Mouse (Mus musculus) adrenal gland, postnatal 10 days (tissue): ENCODE results near the gene Map7. TPM values are rescaled to one million over a fixed set of nuclear protein-coding genes. Genes with fewer than 3 reads are reported as not detected.

Experiments used
- DNase-seq: peaks from one replicate; pipeline ENCODE4 v3.0.0; 2021; ENCODE audit warnings: mixed read lengths
- total RNA-seq, 2 experiments: library from RNA; stranded (reverse); gene quantifications; 2 replicates each; pipeline ENCODE4 v1.2.3; 2021

Map7 gene
- total RNA-seq, 2 experiments from 2014 or later = 15.9 to 18.7 TPM

DNA sequence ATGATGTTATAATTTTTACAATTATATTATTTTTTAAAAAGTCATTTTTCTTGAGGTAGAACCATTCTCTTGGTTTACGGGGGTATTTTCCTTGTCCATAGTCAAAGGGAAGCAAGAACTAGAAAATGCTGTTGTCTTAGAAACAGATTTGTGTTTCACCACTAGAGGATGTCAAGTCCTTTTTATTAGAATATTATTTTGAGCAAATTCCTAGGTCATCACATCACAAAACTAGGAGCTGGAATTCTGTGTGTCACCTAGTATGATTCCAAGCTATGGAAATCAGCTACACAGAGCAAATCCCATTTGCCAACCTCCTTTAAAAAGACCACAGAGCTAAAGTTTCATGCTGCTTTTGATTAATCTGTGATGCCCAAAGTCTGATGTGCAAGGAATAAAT is 3.9 kb downstream of the Map7 start:
- no peak for DNase-seq

- no peak for DNase-seq
These were observed 5.2 kb downstream of the Map7 start for GRCm38 (mm10) chr10:20153507-20153906.

DNA sequence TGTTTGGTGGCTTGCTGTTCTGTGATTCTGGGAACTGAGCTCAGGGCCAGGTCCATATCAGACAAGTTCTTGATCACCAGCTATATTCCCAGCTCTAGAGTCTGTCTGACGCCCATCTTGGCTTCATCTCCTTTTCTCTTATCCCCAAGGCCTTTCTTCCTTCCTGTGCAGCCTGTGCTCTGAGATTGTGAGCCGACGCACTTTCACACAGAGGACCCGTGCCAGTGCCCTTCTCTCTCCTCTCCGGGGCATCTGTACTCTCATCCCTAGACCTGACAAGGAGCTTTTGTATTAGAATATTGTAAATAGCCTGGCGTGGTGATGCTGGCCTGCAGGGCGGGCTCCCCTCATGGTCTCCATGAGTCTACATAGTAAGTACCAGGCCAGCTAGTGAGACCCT is 7.1 kb downstream of the Map7 start:
- no peak for DNase-seq

DNA sequence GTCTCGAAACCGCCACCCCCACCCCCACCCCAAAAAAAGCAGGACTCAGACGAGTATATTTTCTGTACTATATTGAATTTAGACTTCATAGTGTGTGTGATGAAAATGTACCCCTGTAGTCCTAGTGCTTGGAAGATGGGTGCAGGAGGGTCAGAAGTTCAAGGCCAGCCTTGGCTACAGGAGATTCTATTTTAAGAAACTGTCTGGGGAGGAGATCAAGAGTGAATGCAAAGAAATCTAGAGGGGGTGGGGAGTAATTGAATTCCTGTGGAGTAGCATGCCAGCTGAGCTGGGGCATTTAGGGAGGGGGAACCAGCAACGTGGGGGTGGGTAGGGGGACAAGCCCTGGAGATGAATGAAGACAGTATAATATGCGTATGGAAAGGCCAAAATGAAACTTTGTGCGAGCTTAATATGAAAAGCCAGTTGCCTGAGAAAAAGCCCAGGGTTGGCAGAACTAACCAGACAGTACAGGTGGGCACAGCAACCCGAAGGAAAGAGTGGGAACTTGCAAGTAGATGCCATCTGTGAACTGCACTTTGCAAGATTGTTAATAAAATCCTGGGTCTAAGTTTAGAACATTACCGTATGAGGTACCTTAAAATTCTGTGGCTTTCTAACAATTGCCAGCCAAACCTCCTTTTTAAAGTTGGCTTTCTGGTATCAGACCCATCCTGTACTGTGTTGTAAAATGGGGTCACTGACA is 8.9 kb downstream of the Map7 start:
- DNase-seq = no peak

DNA sequence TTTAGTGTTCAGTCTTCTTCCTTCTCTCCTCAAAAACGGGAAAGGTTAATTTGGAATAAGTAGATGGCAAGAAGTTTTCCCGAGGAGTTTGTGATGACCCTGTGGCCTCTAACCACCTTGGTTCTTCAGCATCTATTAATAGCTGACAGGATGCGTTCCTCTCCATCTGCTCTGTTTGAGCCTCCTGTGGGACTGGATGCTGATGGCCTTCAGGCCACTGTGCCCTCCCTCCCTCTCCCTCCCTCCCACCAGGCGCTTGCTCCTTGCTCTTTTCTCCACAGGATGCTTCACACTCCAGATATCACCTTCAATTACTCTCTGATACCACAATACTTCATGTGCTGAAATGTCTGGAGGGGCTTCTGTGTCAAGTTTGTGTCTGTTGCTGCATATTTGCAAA is 10.5 kb downstream of the Map7 start:
- no peak for DNase-seq

- DNase-seq = no peak
These were observed 11.0 kb downstream of the Map7 start for GRCm38 (mm10) chr10:20159308-20159707.

DNA sequence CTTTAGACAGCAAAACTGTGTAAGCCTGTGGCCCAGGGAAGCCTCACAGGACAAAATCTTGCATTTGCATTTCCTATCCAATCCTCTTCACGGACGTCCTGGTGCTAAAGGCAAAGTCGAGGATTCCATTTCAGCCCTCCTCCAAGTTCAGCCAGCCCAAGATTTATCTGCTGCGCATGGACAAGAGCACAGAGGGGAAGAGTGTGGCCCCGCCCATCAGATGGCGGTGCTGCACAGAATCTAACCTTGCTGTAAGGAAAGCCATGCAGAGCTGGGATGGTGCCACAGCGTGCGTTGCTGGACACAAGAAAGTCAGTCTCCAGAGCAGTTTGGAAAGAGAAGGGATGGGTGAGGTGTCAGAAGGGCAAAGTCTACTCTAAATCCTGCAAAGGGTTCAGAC is 12.6 kb downstream of the Map7 start:
- DNase-seq = peak; percentile 44

- no peak for DNase-seq
These were observed 16.5 kb downstream of the Map7 start for GRCm38 (mm10) chr10:20164810-20165209.

DNA sequence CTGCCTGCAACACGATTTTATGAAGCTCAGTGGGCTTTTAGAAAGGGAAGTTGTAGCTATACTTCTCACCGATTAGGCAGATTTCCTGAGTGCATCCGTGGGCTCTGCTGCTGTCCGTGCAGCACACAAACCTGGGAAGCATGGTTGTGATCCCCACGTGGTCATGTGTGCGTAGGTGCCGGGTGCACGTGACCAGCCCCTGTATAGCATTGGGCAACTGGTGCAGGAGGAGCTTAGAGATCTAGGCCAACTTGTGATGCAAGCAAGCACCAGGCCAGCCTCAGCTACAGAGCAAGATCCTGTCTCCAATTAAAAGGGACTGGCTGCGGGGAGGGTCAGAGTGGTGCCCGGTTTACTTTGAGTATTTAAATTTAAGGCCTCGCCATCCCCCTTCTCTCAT is 18.5 kb downstream of the Map7 start:
- no peak for DNase-seq

DNA sequence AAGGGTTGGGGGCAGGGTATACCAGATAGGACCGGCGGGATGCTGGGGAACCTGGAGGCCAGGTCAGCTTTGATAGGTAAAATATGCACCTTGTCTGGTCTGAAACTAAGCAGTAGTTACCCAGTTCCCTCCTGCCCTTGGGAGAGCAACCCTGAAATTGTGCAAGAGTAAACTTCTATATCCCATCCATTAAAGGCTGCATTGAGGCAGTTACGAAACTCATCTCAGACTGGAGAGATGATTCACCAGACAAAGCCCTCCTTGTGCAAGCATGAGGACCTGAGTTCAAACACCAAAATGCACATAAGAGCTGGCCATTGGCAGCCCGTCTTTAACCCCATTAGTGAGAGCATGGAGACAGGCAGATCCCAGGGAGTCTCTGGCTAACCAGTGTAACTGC is 19.2 kb downstream of the Map7 start:
- no peak for DNase-seq

DNA sequence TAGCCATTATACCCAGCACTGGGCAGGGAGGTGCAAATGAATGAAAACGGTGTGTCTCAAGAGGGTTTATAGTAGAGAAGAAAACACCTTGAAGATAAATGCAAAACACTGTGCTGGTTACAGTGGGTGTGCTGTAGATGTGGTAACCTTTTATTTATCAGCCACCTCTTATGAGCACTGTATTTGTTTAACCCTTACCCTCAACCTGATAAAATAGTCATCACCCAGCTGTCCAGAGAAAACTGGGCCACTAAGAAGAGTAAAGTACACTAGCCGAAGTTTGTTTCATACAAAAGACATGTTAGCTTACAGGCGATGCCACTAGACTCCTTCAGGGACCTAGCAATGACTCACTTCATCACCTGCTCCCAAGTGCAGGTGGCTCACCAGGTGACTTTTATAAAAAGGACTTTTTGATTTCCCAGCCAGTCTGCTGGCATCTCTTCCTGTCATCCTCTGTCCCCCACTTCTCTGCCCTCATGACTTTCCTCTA is 21.0 kb downstream of the Map7 start:
- no peak for DNase-seq

- DNase-seq = no peak
These were observed 21.8 kb downstream of the Map7 start for GRCm38 (mm10) chr10:20169927-20170604.

DNA sequence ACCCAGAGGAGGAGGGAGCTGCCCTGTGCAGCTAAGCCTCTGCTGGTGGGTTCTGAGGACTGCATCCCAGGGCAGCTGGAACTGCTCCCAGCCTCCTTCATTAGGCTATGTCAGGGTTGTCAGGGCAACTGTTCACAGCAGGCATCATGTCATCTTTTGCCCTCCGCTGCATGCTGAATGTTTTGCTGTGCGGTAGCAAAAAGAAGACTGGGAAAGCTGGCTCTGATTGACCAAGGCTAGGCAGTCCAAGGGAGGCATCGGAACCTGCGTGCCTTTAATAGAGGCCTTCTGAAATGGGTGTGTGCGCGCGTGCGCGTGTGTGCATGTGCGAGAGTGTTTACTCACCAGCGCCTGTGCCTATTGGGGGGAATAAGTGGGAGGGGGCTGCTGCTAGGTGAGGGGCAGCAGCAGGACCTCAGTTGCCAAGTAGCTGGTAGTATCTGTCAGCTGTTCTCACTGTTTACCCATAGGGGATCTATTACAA is 22.4 kb downstream of the Map7 start:
- peak; percentile 80 for DNase-seq

- no peak for DNase-seq
These were observed 22.9 kb downstream of the Map7 start for GRCm38 (mm10) chr10:20171209-20171608.

DNA sequence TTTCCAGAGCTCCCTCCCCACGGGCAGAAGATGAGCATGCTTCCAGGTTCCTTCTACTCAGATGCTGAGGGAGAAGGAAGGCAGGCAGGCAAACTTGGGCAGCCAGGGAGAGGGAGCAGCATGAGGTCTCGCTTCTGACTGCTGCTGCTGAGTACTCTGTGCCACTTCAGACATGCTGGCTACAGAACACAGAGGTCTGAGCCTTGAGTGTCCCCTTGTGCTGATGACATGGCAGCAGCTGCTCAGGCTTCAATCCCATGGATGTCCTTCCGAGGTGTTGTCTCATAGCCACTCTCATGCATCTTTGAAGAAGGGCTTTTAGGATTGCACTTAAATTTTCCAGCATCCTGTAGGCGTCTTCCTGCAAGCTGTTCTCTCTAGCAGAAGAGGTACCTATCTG is 23.5 kb downstream of the Map7 start:
- DNase-seq = no peak

DNA sequence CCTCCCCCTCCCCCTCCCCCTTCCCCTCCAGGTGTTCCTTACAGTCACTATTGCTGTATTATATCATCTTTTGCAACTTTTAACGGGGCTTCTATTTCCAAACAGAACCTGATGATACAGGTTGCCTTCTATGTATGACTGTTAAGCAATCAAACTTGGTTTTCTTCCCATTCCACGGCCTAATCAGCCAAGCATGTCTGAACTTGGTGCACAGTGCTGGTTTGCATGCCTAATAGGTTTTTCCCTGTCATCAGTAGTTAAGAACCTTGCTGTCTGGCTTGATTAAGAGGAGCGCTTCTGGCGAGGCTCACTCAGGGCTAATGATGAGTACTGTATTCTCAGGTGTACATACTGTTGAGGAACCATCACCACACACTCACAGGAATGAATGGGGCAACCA is 25.5 kb downstream of the Map7 start:
- DNase-seq = no peak

- DNase-seq = no peak
These were observed 27.8 kb downstream of the Map7 start for GRCm38 (mm10) chr10:20176054-20176453.

- DNase-seq = no peak
These were observed 30.7 kb downstream of the Map7 start for GRCm38 (mm10) chr10:20178807-20179605.

DNA sequence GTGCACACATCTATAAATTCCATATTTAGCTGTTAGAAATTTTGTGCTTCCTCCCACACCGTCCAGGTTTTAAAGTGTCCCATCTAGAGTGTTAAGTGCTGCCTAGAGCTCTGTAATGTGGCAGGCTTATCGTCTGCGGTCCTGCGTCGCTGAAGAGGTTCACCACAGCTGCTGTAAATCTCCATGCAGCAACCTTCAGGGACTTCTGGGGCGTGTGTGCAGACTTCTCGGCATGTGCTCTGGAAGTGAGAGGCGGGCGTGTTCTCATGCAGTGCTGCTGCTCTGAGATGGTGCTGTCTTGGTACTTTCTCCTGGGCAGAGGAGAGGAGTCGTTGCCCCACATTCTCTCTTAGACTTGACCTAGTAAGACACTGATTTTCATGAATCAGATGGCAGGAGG is 32.9 kb downstream of the Map7 start:
- no peak for DNase-seq

DNA sequence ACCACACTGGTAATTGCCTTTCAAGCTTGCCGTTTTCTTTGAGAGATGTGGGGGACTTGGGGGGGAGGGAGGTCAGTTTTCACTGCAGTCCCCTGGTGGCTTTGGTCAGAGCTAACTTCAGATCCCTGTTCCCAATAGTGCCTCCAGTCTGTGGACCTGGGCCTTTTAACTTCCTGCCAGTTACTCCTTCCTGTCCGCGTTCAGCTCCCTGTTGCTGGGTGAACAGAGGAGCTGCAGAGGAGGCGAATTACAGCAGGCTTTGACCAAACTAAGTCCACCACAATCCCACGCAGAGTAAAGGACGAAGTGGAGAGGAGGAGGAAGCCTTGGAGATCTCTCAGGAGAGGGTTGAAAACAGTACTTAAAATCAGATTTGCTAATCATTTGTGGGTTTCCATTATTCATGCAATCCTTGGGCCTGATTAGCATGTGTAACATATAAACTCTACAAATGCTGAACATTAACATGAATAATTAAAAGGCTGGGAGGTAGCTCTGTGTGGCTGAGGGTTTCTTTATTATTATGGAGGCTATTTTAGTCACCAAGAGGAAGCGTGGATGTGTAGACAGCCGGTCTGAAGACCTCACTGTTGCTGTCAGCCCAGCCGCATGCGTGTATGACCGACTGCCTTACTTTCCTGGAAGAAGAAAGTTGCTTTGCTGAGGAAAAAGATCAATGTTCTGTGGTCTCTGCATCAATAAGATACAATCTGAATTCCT is 33.6 kb downstream of the Map7 start:
- DNase-seq = no peak

DNA sequence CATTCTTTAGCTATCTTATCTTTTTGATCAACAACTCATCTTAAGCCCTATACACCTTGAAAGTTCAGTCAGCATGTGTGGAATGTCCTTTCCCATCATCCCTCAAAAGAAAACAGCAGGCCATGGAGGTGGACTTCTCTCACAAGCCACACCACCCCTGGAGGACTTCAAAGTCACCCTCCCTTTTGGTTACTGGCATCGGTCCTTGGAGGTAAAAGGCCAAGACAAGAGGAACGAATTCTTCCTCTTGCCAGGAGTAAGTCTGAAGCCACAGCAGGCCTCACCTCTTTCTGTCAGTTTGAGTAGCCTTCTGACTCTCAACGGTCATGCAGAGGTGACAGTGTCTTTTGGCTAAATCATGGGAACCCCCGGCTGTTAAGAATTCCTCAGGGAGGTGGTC is 36.1 kb downstream of the Map7 start:
- DNase-seq = no peak

DNA sequence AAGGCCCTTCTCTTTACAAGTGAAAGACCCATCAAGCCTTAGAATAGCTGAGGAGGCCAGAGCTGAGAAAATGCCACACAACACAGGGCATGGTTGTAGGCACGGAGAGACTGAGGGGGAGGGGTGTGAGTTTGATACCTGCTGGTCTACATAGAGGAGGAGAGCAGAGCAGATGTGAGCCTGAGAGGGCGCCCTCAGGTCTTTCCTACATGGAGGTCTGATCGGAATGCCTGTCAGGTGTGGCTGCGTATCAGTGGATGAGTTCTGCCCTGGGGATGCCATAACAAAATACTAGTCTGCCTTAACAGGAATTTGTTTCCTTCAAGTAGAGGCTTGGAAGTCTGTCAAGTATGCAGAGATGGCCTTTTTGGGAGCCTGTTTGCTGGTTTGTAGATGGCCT is 37.0 kb downstream of the Map7 start:
- DNase-seq = no peak
